Mouse (Mus musculus): ENCODE results near the gene Cln3.

The Cln3 gene

GRCm38 (mm10) chr7:126596414-126596813 lies 10.8 kb upstream of the Cln3 start:
- intact Hi-C loops (cut with DNase I), result no loop called here

- intact Hi-C loops (cut with DNase I), result no loop called here
These were observed 10.3 kb upstream of the Cln3 start for GRCm38 (mm10) chr7:126595890-126596289.

GRCm38 (mm10) chr7:126594862-126595561 lies 9.4 kb upstream of the Cln3 start, which contains the start of gene Il27:
Gene Il27 (minus strand): TSS chr7:126594941.
- intact Hi-C loops (cut with DNase I), result no loop called here

- intact Hi-C loops (cut with DNase I), result no loop called here
These were observed 2.2 kb upstream of the Cln3 start for GRCm38 (mm10) chr7:126587779-126588178.

- intact Hi-C loops (cut with DNase I), result no loop called here
These were observed 1.2 kb upstream of the Cln3 start for GRCm38 (mm10) chr7:126586839-126587238.

GRCm38 (mm10) chr7:126584506-126584977 lies 1.1 kb downstream of the Cln3 start, which contains the start of gene Apobr:
Gene Apobr (plus strand): TSS chr7:126584942.
- intact Hi-C loops (cut with DNase I), result loop anchor here (5.0 kb wide), 1 partner anchor 113 kb away; the partner anchor contains the start of genes Bola2 and Slx1b

GRCm38 (mm10) chr7:126583761-126584160 lies 1.9 kb downstream of the Cln3 start:
- intact Hi-C loops (cut with DNase I), result loop anchor here (5.0 kb wide), 1 partner anchor 114 kb away; the partner anchor contains the start of genes Bola2 and Slx1b

GRCm38 (mm10) chr7:126583251-126583709 lies 2.3 kb downstream of the Cln3 start:
- intact Hi-C loops (cut with DNase I), result loop anchor here (5.0 kb wide), 1 partner anchor 114 kb away; the partner anchor contains the start of genes Bola2 and Slx1b

- intact Hi-C loops (cut with DNase I), result loop anchor here (5.0 kb wide), 1 partner anchor 115 kb away; the partner anchor contains the start of genes Bola2 and Slx1b
These were observed 2.9 kb downstream of the Cln3 start for GRCm38 (mm10) chr7:126582759-126583158.

- intact Hi-C loops (cut with DNase I), result loop anchor here (5.0 kb wide), 1 partner anchor 116 kb away; the partner anchor contains the start of genes Bola2 and Slx1b
These were observed 4.0 kb downstream of the Cln3 start for GRCm38 (mm10) chr7:126581661-126582060.

- intact Hi-C loops (cut with DNase I), result loop anchor here (2.0 kb wide), 1 partner anchor 60 kb away; no protein-coding TSS in a partner anchor
These were observed 6.4 kb downstream of the Cln3 start for GRCm38 (mm10) chr7:126579172-126579571.

GRCm38 (mm10) chr7:126576946-126577345 lies 8.7 kb downstream of the Cln3 start:
- intact Hi-C loops (cut with DNase I), result no loop called here

- intact Hi-C loops (cut with DNase I), result no loop called here
These were observed 19.4 kb downstream of the Cln3 start, which contains the start of gene Eif3c for GRCm38 (mm10) chr7:126566094-126566765. Gene Eif3c (minus strand): TSS chr7:126566411.

GRCm38 (mm10) chr7:126565693-126566092 lies 19.9 kb downstream of the Cln3 start:
- intact Hi-C loops (cut with DNase I), result no loop called here

- intact Hi-C loops (cut with DNase I), result loop anchor here (5.0 kb wide), 1 partner anchor 64 kb away; no protein-coding TSS in a partner anchor
These were observed 29.0 kb downstream of the Cln3 start for GRCm38 (mm10) chr7:126556635-126557034.

GRCm38 (mm10) chr7:126554796-126555195 lies 30.8 kb downstream of the Cln3 start:
- intact Hi-C loops (cut with DNase I), result loop anchor here (5.0 kb wide), 1 partner anchor 62 kb away; no protein-coding TSS in a partner anchor

GRCm38 (mm10) chr7:126545631-126546030 lies 40.0 kb downstream of the Cln3 start:
- intact Hi-C loops (cut with DNase I), result no loop called here

GRCm38 (mm10) chr7:126541661-126542060 lies 44.0 kb downstream of the Cln3 start:
- intact Hi-C loops (cut with DNase I), result no loop called here

GRCm38 (mm10) chr7:126537820-126538585 lies 47.6 kb downstream of the Cln3 start:
- intact Hi-C loops (cut with DNase I), result no loop called here

- intact Hi-C loops (cut with DNase I), result no loop called here
These were observed 49.2 kb downstream of the Cln3 start for GRCm38 (mm10) chr7:126536466-126536865.

GRCm38 (mm10) chr7:126535766-126536165 lies 49.9 kb downstream of the Cln3 start:
- intact Hi-C loops (cut with DNase I), result no loop called here
